Mouse (Mus musculus) urinary bladder, postnatal 14 days (tissue): ENCODE results near the gene Pdcd1lg2.

Source experiments
- DNase-seq: peaks from one replicate; pipeline ENCODE4 v3.0.0; 2021; ENCODE audit warnings: low spot score

Pdcd1lg2 gene

GRCm38 (mm10) chr19:29410619-29411018 is at the start of gene Pdcd1lg2:
Gene Pdcd1lg2, plus strand, starts transcription at chr19:29410919.
- DNase-seq, result no peak

GRCm38 (mm10) chr19:29361468-29362130 is 49.1 kb upstream of the Pdcd1lg2 start:
- peak; percentile 91 for DNase-seq

GRCm38 (mm10) chr19:29362173-29362930 is 48.4 kb upstream of the Pdcd1lg2 start:
- no peak for DNase-seq

GRCm38 (mm10) chr19:29363557-29363956 is 47.2 kb upstream of the Pdcd1lg2 start:
- DNase-seq, result no peak

- no peak for DNase-seq
Observed at GRCm38 (mm10) chr19:29364076-29364475, 46.6 kb upstream of the Pdcd1lg2 start.

GRCm38 (mm10) chr19:29365105-29365504 is 45.6 kb upstream of the Pdcd1lg2 start:
- DNase-seq, result no peak

GRCm38 (mm10) chr19:29366226-29366968 is 44.3 kb upstream of the Pdcd1lg2 start:
- no peak for DNase-seq

- peak; percentile 82 for DNase-seq
Observed at GRCm38 (mm10) chr19:29366969-29367622, 43.6 kb upstream of the Pdcd1lg2 start, which contains the start of the genes Plgrkt and Cd274. Gene Plgrkt, minus strand, starts transcription at chr19:29367390. Gene Cd274, plus strand, starts transcription at chr19:29367455.

- no peak for DNase-seq
Observed at GRCm38 (mm10) chr19:29368041-29368440, 42.7 kb upstream of the Pdcd1lg2 start.

GRCm38 (mm10) chr19:29368671-29369309 is 41.9 kb upstream of the Pdcd1lg2 start:
- no peak for DNase-seq

- no peak for DNase-seq
Observed at GRCm38 (mm10) chr19:29370112-29370511, 40.6 kb upstream of the Pdcd1lg2 start.

- DNase-seq, result no peak
Observed at GRCm38 (mm10) chr19:29370545-29371283, 40.0 kb upstream of the Pdcd1lg2 start.

- DNase-seq, result no peak
Observed at GRCm38 (mm10) chr19:29371284-29372081, 39.2 kb upstream of the Pdcd1lg2 start.

- DNase-seq, result no peak
Observed at GRCm38 (mm10) chr19:29372138-29372537, 38.6 kb upstream of the Pdcd1lg2 start.

- DNase-seq, result no peak
Observed at GRCm38 (mm10) chr19:29372621-29373020, 38.1 kb upstream of the Pdcd1lg2 start.

- no peak for DNase-seq
Observed at GRCm38 (mm10) chr19:29373438-29373837, 37.3 kb upstream of the Pdcd1lg2 start.

GRCm38 (mm10) chr19:29374947-29375346 is 35.8 kb upstream of the Pdcd1lg2 start:
- DNase-seq, result no peak

GRCm38 (mm10) chr19:29376382-29376781 is 34.3 kb upstream of the Pdcd1lg2 start:
- DNase-seq, result no peak

GRCm38 (mm10) chr19:29379839-29380603 is 30.7 kb upstream of the Pdcd1lg2 start:
- DNase-seq, result no peak
